In the genomic region with DNA sequence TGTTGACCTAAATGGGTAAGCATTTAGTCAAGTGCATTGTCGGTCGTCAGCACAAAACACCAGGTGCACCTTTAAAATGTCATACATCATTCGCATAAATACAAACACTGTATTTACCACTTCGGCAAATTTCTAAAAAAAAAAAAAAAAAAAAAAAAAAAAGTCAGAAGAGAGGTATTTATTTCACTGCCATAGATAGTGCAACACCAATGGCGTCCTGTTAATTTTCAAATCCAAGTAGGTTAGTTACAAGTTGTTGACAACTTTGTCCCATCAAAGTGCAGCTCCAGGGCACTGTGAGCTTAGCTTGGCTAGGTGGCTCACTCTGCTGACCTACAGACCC, we compare ENCODE assay signal across 8 mouse cellular contexts. TPM values are rescaled to one million over a fixed set of nuclear protein-coding genes. Genes with fewer than 3 reads are reported as not detected.
DNase-seq lines count a peak whose midpoint lies in the region; ATAC-seq and TF ChIP-seq lines count a peak whose summit lies in the region.

No protein-coding gene starts in this region.

- H3K36me3 ChIP-seq in embryonic facial prominence, embryonic 14.5 days (ENCODE audit: control insufficient read depth, insufficient read depth, low read length), result no peaks in the 10 kb centered on the region
- H3K36me3 ChIP-seq in intestine, embryonic 16.5 days (ENCODE audit: control insufficient read depth, insufficient read depth, low read length), result no peaks in the 10 kb centered on the region
- no peaks in the 10 kb centered on the region for H3K36me3 ChIP-seq in neural tube, embryonic 14.5 days (ENCODE audit: control insufficient read depth, insufficient read depth, low read length)

- no peak for ATAC-seq in embryonic facial prominence, embryonic 14.5 days (ENCODE audit: low read depth)
- ATAC-seq in intestine, embryonic 16.5 days, result no peak
- ATAC-seq in neural tube, embryonic 14.5 days (ENCODE audit: low read depth), result no peak
- no peak for ATAC-seq in granulocyte monocyte progenitor cell, adult 5-6 weeks (replicated peaks; ENCODE audit: poor library complexity, severe bottlenecking)

- no peak for DNase-seq in lung, adult 2 months
- no peak for DNase-seq in lung, adult 18-20 months
- DNase-seq in embryonic facial prominence, embryonic 14.5 days (ENCODE audit: low spot score), result no peak
- no peak for DNase-seq in frontal cortex, postnatal 10 days (ENCODE audit: low spot score in 2 of 2)
- no peak for DNase-seq in gastrocnemius, postnatal 36 days

- peak overlapping the region; percentile 90 for H3K27ac ChIP-seq in embryonic facial prominence, embryonic 14.5 days (replicated peaks; ENCODE audit: low read depth, low read length)
- H3K27ac ChIP-seq in intestine, embryonic 16.5 days (ENCODE audit: low read length), result peak overlapping the region; percentile 94
- H3K27ac ChIP-seq in neural tube, embryonic 14.5 days (ENCODE audit: low read depth, low read length), result peak overlapping the region; percentile 90

- no peak for TF ChIP-seq POLR2A in lung, adult 2 months (IDR thresholded peaks at IDR 0.05; ENCODE audit: borderline replicate concordance, extremely low read depth, low read depth, low read length)

- peak overlapping the region; percentile 92 for H3K9ac ChIP-seq in embryonic facial prominence, embryonic 14.5 days (ENCODE audit: low read depth, low read length)
- peak overlapping the region; percentile 72 for H3K9ac ChIP-seq in intestine, embryonic 16.5 days (ENCODE audit: low read depth, low read length)
- H3K9ac ChIP-seq in neural tube, embryonic 14.5 days (replicated peaks; ENCODE audit: low read depth, low read length), result peak overlapping the region; percentile 80

- WGBS in lung, adult 2 months, result 19% methylated on average over 5 of the region's 5 CpGs
- 17% methylated on average over 5 of the region's 5 CpGs for WGBS in embryonic facial prominence, embryonic 14.5 days
- 19% methylated on average over 5 of the region's 5 CpGs for WGBS in intestine, embryonic 16.5 days
- 6% methylated on average over 5 of the region's 5 CpGs for WGBS in neural tube, embryonic 14.5 days

- H3K4me2 ChIP-seq in embryonic facial prominence, embryonic 14.5 days (ENCODE audit: low read depth, low read length), result peak overlapping the region; percentile 78
- H3K4me2 ChIP-seq in intestine, embryonic 16.5 days (ENCODE audit: low read depth, low read length), result peak overlapping the region; percentile 63
- peak overlapping the region; percentile 55 for H3K4me2 ChIP-seq in neural tube, embryonic 14.5 days (ENCODE audit: low read depth, low read length)

- H3K4me1 ChIP-seq in lung, adult 2 months (ENCODE audit: control insufficient read depth, insufficient read depth, low read length), result no peaks in the 10 kb centered on the region; the same call in none of the 2 replicates
- peaks cover 17% of the 10 kb centered on the region for H3K4me1 ChIP-seq in embryonic facial prominence, embryonic 14.5 days (ENCODE audit: control insufficient read depth, insufficient read depth, low read length)
- peaks cover 13% of the 10 kb centered on the region for H3K4me1 ChIP-seq in intestine, embryonic 16.5 days (ENCODE audit: control insufficient read depth, insufficient read depth, low read length)
- peaks cover 8% of the 10 kb centered on the region; the same call in 1 of the 2 replicates for H3K4me1 ChIP-seq in neural tube, embryonic 14.5 days (ENCODE audit: control insufficient read depth, insufficient read depth, low read length)

- H3K27me3 ChIP-seq in embryonic facial prominence, embryonic 14.5 days (replicated peaks; ENCODE audit: control insufficient read depth, insufficient read depth, low read length), result no peaks in the 10 kb centered on the region
- H3K27me3 ChIP-seq in intestine, embryonic 16.5 days (replicated peaks; ENCODE audit: control insufficient read depth, insufficient read depth, low read length), result no peaks in the 10 kb centered on the region
- no peaks in the 10 kb centered on the region for H3K27me3 ChIP-seq in neural tube, embryonic 14.5 days (ENCODE audit: control insufficient read depth, insufficient read depth, low read length)

- H3K4me3 ChIP-seq in lung, adult 2 months (replicated peaks; ENCODE audit: extremely low read depth, low read depth, low read length), result peak overlapping the region; percentile 58
- H3K4me3 ChIP-seq in embryonic facial prominence, embryonic 14.5 days (ENCODE audit: low read depth, low read length), result peak overlapping the region; percentile 87
- H3K4me3 ChIP-seq in intestine, embryonic 16.5 days (ENCODE audit: low read length), result peak overlapping the region; percentile 76
- H3K4me3 ChIP-seq in neural tube, embryonic 14.5 days (ENCODE audit: low read depth, low read length), result peak overlapping the region; percentile 84

- TF ChIP-seq CTCF in lung, adult 2 months (IDR thresholded peaks at IDR 0.05; ENCODE audit: insufficient read depth, low read length), result no peak

- no peaks in the 10 kb centered on the region for H3K9me3 ChIP-seq in embryonic facial prominence, embryonic 14.5 days (ENCODE audit: control insufficient read depth, low read length)
- H3K9me3 ChIP-seq in intestine, embryonic 16.5 days (ENCODE audit: control insufficient read depth, low read length), result no peaks in the 10 kb centered on the region
- H3K9me3 ChIP-seq in neural tube, embryonic 14.5 days (ENCODE audit: control insufficient read depth, low read length), result no peaks in the 10 kb centered on the region

- intact Hi-C loops in gastrocnemius, postnatal 36 days (cut with DNase I), result loop anchor here (5.0 kb wide), 2 partner anchors 55 to 125 kb away; partner anchors contain the start of genes Cetn3, Mblac2 and Polr3g

RNA-seq across cellular contexts. Expression of gene Lysmd3, which starts 0.5 kb away (rescaled TPM):
- 6.1 and 7.2 TPM in 2 replicates for polyA plus RNA-seq in lung, adult 2 months (2012; rRNA removed)
- polyA plus RNA-seq in embryonic facial prominence, embryonic 14.5 days (2014; fragmentation: Nextera tagmentation; extraction: Ambion mirVana), result 34.7 and 36.7 TPM in 2 replicates
- 23.7 and 24.7 TPM in 2 replicates for polyA plus RNA-seq in intestine, embryonic 16.5 days (2015; fragmentation: Nextera tagmentation; extraction: Ambion mirVana)
- polyA plus RNA-seq in neural tube, embryonic 14.5 days (2014; fragmentation: Nextera tagmentation; extraction: Ambion mirVana), result 23.5 and 26.6 TPM in 2 replicates
- 1 to 10 TPM; 4.1 to 6.2 TPM for total RNA-seq in gastrocnemius, postnatal 36 days (2021)
- 9.4 and 12.0 TPM in 2 replicates for total RNA-seq in granulocyte monocyte progenitor cell, adult 5-6 weeks (2014; fragmentation: Nextera tagmentation)
- total RNA-seq in granulocyte monocyte progenitor cell, adult 5-6 weeks (2017), result 28.1 and 37.1 TPM in 2 replicates

RNA-seq across cellular contexts. Expression of gene Adgrv1, which starts 24.0 kb away (rescaled TPM):
- polyA plus RNA-seq in lung, adult 2 months (2012; rRNA removed), result 0.46 and 1.3 TPM in 2 replicates
- polyA plus RNA-seq in embryonic facial prominence, embryonic 14.5 days (2014; fragmentation: Nextera tagmentation; extraction: Ambion mirVana), result 0.61 and 1.6 TPM in 2 replicates
- polyA plus RNA-seq in intestine, embryonic 16.5 days (2015; fragmentation: Nextera tagmentation; extraction: Ambion mirVana), result 0.56 and 0.73 TPM in 2 replicates
- 10.3 and 13.5 TPM in 2 replicates for polyA plus RNA-seq in neural tube, embryonic 14.5 days (2014; fragmentation: Nextera tagmentation; extraction: Ambion mirVana)
- not detected for total RNA-seq in gastrocnemius, postnatal 36 days (2021)
- not detected in 2 replicates for total RNA-seq in granulocyte monocyte progenitor cell, adult 5-6 weeks (2014; fragmentation: Nextera tagmentation)
- total RNA-seq in granulocyte monocyte progenitor cell, adult 5-6 weeks (2017), result not detected in 2 replicates

RNA-seq across cellular contexts. Expression of gene Polr3g, which starts 53.8 kb away (rescaled TPM):
- polyA plus RNA-seq in lung, adult 2 months (2012; rRNA removed), result 1.2 and 6.4 TPM in 2 replicates
- polyA plus RNA-seq in embryonic facial prominence, embryonic 14.5 days (2014; fragmentation: Nextera tagmentation; extraction: Ambion mirVana), result 18.8 and 19.5 TPM in 2 replicates
- polyA plus RNA-seq in intestine, embryonic 16.5 days (2015; fragmentation: Nextera tagmentation; extraction: Ambion mirVana), result 11.9 and 15.2 TPM in 2 replicates
- polyA plus RNA-seq in neural tube, embryonic 14.5 days (2014; fragmentation: Nextera tagmentation; extraction: Ambion mirVana), result 3.3 and 5.3 TPM in 2 replicates
- total RNA-seq in gastrocnemius, postnatal 36 days (2021), result 1 to 10 TPM; 1.1 to 1.3 TPM
- 19.8 and 21.8 TPM in 2 replicates for total RNA-seq in granulocyte monocyte progenitor cell, adult 5-6 weeks (2014; fragmentation: Nextera tagmentation)
- total RNA-seq in granulocyte monocyte progenitor cell, adult 5-6 weeks (2017), result 22.9 and 29.7 TPM in 2 replicates

RNA-seq across cellular contexts. Expression of gene Mblac2, which starts 54.2 kb away (rescaled TPM):
- 2.8 and 4.0 TPM in 2 replicates for polyA plus RNA-seq in lung, adult 2 months (2012; rRNA removed)
- polyA plus RNA-seq in embryonic facial prominence, embryonic 14.5 days (2014; fragmentation: Nextera tagmentation; extraction: Ambion mirVana), result 8.9 and 9.0 TPM in 2 replicates
- 8.8 and 8.9 TPM in 2 replicates for polyA plus RNA-seq in intestine, embryonic 16.5 days (2015; fragmentation: Nextera tagmentation; extraction: Ambion mirVana)
- 49.9 and 58.0 TPM in 2 replicates for polyA plus RNA-seq in neural tube, embryonic 14.5 days (2014; fragmentation: Nextera tagmentation; extraction: Ambion mirVana)
- 1 to 10 TPM in 1 of 2 experiments, under 1 TPM in 1; 0.94 to 1.1 TPM for total RNA-seq in gastrocnemius, postnatal 36 days (2021)
- 3.3 and 5.9 TPM in 2 replicates for total RNA-seq in granulocyte monocyte progenitor cell, adult 5-6 weeks (2014; fragmentation: Nextera tagmentation)
- total RNA-seq in granulocyte monocyte progenitor cell, adult 5-6 weeks (2017), result 2.9 and 3.0 TPM in 2 replicates
